Mouse (Mus musculus) kidney, adult 8-10 months (tissue): ENCODE results near the gene Spdye4a.
A peak's percentile ranks its signal among the peaks of the same experiment; 100 is the strongest.

Experiments
- DNase-seq, 2 experiments: peaks; one replicate each; pipeline ENCODE4 v3.0.0; 2022

Spdye4a gene

DNA sequence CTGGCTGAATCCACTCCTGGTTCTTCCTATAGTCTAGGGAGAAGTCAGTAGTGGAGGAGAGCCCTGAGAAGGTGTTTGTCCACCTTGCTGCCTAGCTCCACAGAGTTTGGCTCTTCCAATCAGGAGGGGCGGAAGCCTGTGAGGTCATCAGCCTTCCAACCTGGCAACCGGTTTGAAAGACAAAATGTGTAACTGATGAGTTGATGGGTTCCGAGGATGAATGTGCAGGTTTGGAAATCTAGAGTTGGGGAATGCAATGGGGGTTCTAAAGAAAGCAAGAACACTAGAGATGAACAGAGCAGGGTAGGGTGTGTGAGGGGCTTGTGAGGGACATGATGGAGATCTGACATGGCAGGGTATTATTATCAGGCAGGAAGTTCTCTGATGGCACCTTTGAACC lies at the start of gene Spdye4a:
Spdye4a (minus strand) TSS at position 101 of the 400 bp plus-strand sequence.
- DNase-seq: no peak

DNA sequence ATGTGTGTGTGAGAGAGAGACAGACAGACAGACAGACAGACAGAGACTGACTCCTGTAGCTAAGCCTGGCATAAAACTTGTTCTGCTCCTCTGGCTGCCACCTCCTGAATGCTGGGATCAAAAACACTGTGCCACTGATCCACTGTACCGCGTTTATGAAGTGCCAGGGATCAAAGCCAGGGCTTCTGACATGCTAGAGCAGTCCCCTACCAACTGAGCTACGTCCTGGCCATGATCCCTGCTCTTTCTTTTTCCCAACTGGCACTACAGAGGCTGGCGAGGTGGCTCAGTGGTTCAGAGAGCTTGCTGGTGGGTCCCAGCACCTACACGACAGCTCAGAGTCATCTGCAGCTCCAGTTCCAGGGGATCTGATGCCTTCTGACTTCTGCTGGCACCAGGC lies 49.1 kb upstream of the Spdye4a start:
- DNase-seq: no peak

DNA sequence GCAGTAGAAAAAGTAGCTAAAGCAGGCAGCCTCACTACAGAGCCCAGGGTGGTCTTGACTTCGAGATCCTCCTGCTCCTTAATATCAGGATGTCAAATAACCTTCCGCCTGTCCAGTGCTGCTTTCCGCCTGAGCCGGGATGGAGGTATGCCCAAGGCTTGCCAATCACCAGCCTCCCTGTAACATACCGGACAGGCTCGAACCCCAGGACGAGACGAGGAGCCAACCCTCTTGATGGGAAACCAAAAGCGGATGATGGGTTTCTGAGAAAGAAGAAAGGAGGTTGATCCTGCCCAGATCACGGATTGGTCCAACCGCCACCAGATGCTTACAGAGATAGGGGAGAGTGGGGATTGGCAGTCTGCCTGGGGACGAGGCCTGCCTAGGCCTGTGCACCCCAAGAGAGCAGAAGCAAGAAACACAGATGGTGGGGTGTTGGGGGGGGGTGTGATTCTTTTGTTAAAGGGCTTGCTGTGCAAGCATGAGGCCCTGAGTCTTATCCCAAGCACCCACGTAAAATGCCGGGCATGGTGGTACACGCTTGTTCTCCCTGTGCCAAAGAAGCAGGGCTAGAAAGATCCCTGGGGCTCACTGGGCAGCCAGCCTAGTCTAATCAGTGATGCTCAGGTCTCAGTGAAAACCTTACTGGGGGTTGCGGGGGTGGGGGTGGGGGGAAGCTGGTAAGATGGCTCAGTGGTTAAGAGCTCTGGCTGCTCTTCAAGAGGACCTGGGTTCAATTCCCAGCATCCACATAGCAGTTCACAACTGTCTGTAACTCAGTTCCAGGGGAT lies 46.0 kb upstream of the Spdye4a start:
- DNase-seq: no peak

DNA sequence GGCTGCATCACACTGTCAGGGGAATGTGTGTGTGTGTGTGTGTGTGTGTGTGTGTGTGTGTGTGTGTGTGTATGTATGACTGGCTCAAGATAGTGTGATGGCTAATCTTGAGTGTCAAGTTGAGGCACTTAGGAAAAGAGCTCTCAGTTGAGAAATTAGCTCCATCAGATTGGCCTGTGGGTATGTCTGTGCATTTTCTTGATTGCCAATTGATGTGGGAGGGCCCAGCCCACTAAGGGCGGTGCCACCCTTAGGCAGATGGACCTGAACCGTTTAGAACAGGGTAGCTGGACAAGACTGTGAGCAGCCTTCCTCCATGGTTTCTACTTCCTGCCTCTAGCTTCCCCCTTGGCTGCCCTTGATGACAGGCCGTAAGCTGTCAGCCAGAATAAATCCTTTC lies 45.4 kb upstream of the Spdye4a start:
- DNase-seq: no peak

DNA sequence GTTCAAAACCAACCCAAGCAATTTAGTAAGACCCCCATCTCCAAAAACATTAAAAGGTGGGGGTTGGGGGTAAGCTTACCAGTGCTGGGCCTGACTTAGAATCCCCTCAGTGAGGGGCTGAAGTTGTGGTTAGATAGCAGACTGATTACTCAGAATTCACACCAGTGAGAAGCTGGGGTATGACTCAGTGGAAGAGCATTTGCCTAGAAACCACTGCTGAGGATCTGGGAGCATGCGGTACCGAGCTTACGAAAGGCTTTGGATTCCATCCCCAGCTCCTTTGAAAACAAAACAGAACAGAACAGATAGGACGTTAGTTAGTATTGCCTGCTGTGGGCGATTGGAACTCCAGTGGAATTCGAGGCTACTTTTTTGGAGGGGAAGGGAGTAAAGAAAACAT lies 45.0 kb upstream of the Spdye4a start:
- no peak for DNase-seq

DNA sequence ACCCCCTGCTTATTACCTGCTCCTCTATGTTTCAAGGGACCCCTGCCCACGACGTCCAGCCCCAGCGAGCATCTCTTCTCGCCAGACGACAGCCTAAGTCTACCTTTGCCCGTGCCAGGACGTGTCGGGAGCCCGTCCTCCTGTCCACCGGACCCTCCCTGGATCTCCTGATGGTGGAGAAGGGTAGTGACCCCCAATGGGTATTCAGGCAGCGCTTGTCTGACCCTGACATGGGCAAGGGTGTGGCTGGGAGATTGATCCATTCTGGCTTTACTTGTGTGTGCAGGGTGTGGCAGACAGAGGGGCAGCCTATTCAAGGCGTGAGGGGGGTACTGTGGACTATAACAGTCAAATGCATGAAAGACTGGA lies 43.4 kb upstream of the Spdye4a start:
- DNase-seq: no peak

DNA sequence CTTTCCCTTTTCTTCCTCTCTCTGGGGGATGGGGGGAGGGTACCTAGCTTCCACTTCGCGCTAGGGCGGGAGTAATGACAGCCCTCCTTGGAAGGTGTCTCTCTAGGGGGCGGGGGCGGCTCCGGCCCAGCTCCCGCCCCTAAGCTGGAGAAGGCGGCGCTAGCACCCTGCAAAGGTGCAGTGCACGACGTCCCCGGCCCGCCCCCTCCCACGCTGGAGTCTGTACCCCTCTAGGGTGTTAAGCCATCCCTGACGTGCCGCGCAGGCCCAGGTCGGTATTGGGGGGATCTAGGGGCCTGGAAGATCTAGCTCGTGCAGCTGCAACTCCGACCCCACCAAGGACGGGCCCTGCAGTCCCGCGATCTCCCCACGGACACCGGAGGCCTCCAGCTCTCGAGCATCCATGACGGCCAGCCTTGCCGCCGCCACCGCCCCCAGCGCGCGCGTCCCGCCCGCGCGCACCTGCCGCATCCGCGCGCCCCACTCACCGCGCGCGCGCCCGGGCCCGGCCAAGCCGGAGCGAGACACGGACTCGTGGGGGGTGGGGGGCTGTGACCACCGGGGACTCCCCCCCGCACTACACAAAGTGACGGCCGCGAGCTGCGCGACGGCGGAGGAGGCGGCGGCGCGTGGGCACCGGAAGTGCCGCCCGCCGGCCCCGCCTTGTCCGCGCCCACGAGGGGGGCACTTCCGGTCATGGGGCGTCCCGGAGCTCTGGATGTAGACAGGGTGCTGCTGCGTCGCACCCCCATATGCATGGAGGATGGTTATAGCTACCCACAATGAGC lies 42.9 kb upstream of the Spdye4a start, which contains the start of gene Zfp316:
Zfp316 (minus strand) TSS at position 660 of the 788 bp plus-strand sequence.
- peak; percentile 53 to 56 for DNase-seq

DNA sequence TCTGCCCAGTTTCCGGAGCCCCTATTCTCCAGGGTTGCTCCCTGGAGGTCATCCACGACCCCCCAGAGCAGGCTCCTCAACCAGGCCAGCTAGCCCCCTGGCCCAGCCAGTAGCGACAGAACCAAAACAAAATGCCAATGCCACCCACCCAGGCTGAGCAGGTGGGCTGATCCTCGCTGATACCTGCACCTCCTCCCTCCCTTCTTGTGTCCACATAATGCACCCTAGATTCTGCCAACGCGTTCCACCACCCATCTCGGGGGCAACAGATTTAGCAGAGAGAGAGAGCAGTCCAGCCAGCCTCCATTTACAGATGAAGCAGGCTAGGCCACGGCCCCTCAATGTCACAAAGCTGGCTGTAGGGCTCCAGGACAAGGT lies 42.3 kb upstream of the Spdye4a start:
- DNase-seq: no peak

DNA sequence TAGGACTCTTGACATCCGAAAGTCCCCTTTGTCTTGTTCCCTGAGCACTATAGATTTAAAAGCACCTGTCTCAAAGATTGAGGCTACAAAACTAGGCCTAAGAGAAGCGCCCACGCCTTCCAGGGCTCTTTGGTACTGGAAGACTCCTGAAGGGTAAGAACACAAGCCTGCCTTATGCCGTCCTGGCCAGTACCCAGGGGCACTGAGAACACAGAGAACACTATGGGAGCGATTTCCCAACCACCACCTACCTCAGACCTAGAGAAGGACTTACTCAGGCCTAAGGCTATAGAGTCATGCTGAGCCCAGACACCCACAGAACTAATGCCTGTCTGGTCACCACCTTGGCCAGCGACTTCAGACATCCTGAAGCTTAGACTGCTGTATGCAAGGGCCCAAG lies 40.1 kb upstream of the Spdye4a start:
- DNase-seq: no peak

DNA sequence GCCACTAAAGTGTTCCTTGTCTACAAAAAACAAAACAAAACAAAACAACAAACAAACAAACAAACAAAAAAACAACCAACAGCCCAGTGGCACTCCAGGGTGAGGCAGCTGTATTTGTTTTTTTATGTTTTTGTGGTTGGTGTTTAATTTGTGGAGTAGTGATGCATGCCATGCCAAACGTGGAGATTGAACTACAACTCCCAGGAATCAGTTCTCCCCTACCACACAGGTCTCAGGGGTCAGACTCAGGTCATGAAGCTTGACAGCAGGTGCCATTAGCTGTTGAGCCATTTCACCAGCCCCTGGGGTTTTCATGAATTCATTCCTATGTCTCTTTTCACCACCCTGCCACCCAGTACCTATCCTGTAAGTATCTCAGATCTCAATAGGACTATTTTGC lies 38.7 kb upstream of the Spdye4a start:
- DNase-seq: no peak

DNA sequence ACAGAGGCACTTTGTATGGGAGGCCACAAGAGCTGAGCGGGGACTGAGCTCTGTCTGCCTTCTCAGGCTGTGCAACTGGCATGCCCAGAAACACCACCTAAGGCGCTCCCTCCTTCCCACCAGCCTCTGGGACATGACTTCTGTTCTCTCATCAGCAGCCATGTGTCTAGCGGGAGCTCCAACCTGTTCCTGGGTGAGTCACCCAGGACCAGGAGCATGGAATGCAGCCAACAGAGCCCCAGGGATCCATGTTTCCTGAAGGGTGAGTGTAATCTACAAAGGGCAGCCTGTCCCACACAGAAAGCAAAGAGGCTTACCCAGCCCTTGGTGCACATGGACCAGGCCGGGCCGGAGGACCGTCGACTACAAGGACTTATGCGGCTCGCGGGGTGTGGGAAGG lies 38.0 kb upstream of the Spdye4a start:
- DNase-seq: no peak

DNA sequence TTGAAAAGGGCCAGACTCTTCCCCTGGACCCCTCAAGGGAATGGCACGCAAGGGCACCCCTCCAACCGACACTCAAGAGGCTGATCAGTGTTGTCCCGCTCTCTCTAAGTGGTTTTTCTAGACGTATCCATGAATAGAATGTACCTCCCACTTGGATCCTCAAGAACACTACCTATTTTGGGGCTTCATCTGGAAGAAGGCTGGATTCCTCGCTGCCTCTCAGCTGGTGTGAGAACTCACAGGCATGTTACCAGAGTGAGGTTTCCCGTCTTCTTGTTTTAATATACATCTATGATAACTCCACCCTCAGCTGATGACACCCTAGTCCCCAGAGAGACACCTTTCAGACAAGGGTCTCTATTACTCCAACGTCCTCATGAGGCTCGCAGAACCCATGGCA lies 34.9 kb upstream of the Spdye4a start:
- no peak for DNase-seq

DNA sequence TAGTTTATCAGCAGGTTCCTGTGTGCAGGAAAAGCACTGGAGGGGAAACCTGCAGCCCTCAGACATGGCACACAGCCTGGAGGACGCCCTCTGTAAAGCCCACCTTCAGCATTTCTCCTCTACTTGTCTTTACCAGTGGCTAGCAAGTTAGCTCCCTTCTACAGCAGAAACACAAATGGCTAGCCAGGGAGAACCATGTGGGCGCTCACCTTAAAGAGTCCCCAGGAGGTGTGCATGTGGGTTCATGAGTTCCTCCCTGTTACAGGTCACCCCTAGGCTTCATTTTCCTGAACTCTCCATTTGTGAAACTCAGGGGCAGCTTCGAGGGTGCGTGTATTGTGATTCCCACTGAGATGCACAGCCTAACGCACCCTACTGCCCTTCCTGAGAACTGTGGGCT lies 29.1 kb upstream of the Spdye4a start:
- DNase-seq: no peak

DNA sequence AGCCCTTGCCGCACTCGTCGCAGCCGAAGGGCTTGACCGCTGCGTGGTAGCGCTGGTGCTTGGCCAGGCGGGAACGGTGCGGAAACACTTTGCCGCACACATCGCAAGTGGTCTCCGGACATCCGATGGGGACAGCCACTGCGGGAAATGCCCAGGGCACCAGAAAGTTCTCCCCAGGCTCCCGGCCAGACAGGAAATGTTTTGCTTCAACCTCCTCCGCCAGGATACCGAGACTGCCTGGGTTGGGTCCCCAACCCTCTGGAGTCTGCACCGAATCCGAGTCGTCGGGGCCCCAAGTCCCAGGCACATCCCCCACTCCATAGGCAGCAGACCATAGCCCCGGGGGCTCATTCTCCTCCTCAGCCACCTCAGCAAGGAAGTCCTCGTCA lies 28.4 kb upstream of the Spdye4a start:
- no peak for DNase-seq

DNA sequence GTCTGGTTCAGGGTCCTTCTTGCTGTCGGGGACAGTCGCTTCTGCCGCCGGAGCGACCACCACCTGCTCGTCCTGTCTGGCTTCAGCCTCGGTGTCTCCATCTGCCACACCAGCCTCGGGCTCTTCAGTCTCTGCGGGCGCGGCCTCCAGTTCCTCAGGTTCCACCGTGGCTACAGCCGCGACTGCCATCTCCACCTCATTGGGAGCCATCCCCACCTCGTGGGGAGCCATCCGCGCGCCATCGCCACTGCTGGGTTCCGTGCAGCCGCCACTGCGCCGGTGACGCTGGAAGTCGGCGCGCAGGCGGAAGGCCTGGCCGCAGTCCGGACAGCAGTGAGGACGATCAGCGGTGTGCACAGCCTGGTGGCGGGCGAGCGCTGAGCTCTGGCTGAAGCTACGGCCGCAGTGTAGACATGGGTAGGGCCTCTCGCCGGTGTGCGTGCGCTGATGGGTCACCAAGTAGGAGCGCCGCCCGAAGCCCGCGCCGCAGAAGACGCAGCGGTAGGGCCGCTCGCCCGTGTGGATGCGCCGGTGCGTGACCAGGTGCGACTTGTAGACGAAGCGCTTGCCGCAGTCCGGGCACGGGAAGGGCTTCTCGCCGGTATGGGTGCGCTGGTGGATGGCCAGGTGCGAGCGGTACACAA lies 27.9 kb upstream of the Spdye4a start:
- no peak for DNase-seq

DNA sequence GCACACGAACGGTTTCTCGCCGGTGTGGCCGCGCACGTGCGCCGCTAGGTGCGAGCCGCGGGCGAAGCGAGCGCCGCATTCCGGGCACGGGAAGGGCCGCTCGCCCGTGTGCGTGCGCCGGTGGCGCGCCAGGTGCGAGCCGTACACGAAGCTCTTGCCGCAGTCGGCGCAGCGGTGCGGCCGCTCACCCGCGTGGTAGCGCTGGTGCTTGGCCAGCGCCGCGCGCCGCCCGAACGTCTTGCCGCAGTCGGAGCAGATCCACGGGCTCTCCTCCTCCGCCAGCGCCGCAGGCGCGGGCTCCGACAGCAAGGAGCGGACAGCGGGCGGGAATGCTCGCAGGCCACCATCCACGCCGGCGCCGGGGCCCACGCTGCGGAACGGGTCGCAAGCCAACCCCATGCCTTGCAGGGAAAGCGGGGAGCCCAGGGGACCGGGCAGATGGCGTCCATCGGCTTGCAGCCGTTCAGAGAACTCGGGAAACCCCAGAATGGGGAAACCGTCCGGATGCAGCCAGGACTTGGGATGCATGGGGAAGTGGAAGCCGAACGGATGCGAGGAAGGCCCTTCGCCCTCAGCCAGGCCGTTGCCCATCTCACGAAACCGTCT lies 27.3 kb upstream of the Spdye4a start:
- no peak for DNase-seq

DNA sequence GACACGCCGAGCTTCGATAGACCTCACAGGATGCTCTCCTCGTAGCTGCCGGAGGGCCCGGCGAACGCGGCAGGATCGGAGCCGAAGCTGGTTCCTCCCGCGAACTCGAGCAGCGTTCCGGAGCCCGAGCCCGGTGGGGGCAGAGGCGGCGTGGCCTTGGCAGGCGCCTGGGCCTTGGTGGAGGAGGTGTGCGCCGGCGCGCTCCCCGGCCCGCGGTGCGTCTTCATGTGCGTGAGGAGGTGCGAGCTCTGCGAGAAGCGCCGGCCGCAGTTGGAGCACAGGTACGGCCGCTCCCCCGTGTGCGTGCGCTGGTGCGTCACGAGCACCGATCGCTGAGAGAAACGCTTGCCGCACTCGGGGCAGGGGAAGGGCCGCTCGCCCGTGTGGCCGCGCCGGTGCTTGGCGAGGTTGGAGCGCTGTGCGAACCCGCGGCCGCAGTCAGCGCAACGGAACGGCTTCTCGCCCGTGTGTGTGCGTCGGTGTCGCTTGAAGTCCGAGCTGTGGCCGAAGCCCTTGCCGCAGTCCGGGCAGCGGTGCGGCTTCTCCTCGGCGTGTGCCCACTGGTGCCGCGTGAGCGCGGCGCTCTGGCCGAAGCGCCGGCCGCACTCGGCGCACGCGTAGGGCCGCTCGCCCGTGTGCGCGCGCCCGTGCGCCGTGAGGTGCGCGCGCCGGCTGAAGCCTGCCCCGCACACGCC lies 26.6 kb upstream of the Spdye4a start:
- no peak for DNase-seq

DNA sequence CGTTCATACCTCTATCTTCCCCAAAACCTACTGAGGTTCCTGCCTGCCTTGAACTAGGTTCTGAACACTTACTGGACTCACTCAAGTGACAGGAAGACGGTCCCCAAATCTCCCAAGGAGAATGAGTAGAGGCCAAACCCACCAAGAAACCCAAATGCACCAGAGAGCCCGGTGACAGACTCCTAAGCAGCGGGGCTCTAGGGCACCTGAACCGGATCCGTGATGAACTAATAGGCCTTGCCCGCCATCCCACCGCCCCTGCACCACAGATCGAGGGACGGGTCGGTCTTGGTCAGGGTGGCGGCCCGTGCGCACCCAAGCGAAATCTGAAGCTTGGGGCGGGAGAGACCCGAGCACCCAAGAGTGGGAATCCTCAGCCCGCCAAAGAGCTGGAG lies 26.1 kb upstream of the Spdye4a start:
- DNase-seq: no peak

DNA sequence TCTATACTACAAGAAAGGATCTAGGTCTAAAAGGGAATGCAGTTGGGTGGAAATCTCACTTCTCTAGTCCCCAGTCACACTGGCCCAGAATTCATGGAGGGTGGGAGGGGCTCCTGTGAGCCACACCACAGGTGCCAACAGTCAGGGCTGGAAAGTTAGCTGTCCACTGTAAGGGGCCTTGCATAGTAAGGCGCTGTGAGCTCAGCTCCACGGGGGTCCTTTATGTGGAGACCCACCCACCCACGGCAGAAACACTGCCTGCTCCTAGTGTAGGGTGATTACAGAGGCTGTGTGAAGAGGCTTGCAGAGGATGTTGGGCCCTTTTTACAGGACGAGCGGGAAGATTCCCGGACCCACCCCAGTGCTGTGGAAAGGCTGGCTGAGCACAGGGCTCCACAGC lies 25.3 kb upstream of the Spdye4a start:
- DNase-seq: no peak

DNA sequence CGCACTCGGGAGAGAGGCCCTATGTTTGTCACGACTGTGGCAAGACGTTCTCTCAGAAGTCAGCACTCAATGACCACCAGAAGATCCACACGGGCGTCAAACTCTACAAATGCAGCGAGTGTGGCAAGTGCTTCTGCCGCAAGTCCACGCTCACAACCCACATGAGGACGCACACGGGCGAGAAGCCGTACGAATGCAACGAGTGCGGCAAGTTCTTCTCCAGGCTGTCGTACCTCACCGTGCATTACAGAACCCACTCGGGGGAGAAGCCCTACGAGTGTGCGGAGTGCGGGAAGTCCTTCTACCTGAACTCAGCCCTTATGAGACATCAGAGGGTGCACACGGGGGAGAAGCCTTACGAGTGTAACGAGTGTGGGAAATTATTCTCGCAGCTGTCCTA lies 18.2 kb upstream of the Spdye4a start:
- no peak for DNase-seq

DNA sequence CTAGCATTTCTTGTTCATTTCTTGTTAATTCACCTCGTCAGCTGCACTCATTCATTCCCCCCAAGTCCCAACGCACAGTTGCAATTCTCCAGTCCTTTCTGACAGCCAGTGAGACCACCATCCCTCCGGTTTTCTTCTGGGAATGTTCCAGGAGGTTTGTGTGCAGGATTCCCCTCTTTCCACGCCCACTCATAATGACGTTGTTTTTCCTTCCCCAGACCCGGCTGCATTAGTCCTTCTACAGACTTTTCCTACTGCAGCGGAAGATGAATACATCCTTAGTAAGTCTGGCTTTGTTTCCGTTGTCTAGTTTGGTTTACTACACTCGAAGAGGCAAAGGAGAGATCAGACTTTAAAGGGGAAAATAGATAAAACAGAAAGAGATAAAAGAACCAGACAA lies 9.3 kb upstream of the Spdye4a start:
- no peak for DNase-seq

DNA sequence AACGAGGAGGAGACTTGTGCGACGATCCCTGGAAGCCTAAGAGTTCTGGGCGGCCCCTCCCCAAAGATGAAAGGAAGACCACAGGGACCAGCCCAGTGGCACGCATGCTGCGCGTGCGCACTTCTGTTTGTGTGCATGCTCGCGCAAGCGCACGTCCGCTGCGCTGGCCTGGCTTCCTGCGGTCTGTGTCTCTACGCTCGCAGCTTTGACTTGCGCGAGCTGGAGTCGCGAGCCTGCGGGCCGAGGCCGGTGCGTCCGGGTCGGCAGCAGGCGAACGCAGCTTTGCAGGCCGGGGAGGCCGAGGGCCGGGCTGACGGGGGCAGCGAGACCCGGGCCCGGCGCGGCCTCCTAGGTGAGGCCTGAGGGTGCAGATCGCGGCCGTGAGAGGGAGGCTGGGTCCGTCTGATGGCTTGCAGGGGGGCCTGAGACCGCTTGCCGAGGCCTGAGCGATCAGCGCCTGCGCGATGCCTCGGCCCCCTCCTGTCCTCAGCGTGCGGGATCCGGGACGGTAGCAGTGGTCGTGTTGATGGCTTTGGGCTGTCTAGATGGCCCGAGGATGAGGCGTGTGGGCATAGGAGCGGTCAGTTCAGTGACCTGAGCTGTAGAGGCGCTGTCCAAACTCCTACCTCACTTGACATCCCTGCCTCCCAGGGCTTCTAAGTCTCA lies 8.5 kb upstream of the Spdye4a start, which contains the start of gene Zfp12:
Zfp12 (plus strand) TSS at position 136 of the 666 bp plus-strand sequence.
- peak; percentile 95 for DNase-seq
